Mouse (Mus musculus): ENCODE data around the gene Urod. TPM values are rescaled to one million over a fixed set of nuclear protein-coding genes. Genes with fewer than 3 reads are reported as not detected.

Urod gene
- polyA plus RNA-seq, 1 experiment = 145 TPM

GRCm38 (mm10) chr4:117004649-117005048, 10.4 kb upstream of the Urod start:
- H3K27ac ChIP-seq (replicated peaks; ENCODE audit: low read depth, low read length) = no peak overlapping the region
- no peaks in the 10 kb centered on the region for H3K4me1 ChIP-seq (ENCODE audit: control insufficient read depth, insufficient read depth, insufficient read length, low read length)
- no peak overlapping the region for H3K4me3 ChIP-seq (ENCODE audit: insufficient read depth, low read depth, low read length)

- H3K4me3 ChIP-seq (ENCODE audit: insufficient read depth, low read depth, low read length) = no peak overlapping the region
- H3K4me1 ChIP-seq (ENCODE audit: control insufficient read depth, insufficient read depth, insufficient read length, low read length) = no peaks in the 10 kb centered on the region
- H3K27ac ChIP-seq (replicated peaks; ENCODE audit: low read depth, low read length) = no peak overlapping the region
Observed at GRCm38 (mm10) chr4:117002543-117003521, 8.6 kb upstream of the Urod start.

DNA sequence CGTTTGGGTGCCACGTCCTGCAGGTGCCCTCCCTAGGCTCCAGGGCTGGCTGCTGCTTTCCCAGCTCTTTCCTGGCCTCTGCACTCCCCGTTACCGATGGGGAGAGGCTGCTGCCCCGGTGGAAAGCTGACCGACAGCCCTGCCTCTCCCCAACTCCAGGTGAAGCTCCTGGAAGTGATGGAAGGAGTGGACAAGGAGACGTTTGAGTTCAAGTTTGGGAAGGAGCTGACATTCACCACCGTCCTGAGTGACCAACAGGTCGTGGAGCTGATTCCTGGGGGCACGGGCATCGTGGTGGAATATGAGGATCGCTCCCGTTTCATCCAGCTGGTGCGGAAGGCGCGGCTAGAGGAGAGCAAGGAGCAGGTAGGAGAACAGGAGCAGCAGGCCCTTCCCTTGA, 7.7 kb upstream of the Urod start:
- no peak overlapping the region for H3K4me3 ChIP-seq (ENCODE audit: insufficient read depth, low read depth, low read length)
- no peaks in the 10 kb centered on the region for H3K4me1 ChIP-seq (ENCODE audit: control insufficient read depth, insufficient read depth, insufficient read length, low read length)
- no peak overlapping the region for H3K27ac ChIP-seq (replicated peaks; ENCODE audit: low read depth, low read length)

GRCm38 (mm10) chr4:116999513-117000154, 5.4 kb upstream of the Urod start:
- no peak overlapping the region for H3K4me3 ChIP-seq (ENCODE audit: insufficient read depth, low read depth, low read length)

DNA sequence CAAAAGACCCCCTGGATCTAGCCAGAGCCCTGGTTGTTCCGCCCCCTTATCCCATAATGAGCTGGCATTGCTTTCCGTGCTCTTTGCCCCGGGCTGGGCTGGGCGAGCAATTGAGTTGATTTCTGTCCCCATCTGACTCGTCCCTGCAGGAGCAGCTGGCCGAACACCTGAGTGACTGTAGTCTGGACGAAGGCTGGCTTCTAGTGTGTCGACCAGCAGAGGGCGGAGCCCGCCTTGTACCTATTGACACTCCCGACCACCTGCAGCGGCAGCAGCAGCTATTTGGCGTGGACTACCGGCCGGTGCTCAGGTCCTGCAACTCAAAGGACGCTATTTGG, 1.6 kb upstream of the Urod start:
- Histone ChIP-seq H3K4me1 (ENCODE audit: control insufficient read depth, insufficient read depth, insufficient read length, low read length) (peaks cover 4% of the 10 kb centered on the region; the same call in 1 of the 2 replicates), H3K4me3 (ENCODE audit: insufficient read depth, low read depth, low read length) (peak overlapping the region; percentile 89), H3K27ac (replicated peaks; ENCODE audit: low read depth, low read length) (no peak overlapping the region)

More at GRCm38 (mm10) chr4:116999513-117000154, 5.4 kb upstream of the Urod start:
- Histone ChIP-seq H3K27ac (replicated peaks; ENCODE audit: low read depth, low read length) (no peak overlapping the region), H3K4me1 (ENCODE audit: control insufficient read depth, insufficient read depth, insufficient read length, low read length) (peaks cover 4% of the 10 kb centered on the region; the same call in 1 of the 2 replicates)

- peak within 1 kb of the TSS; percentile 89 for H3K4me3 ChIP-seq (ENCODE audit: insufficient read depth, low read depth, low read length)
- peaks cover 4% of the 10 kb centered on the region; the same call in 1 of the 2 replicates for H3K4me1 ChIP-seq (ENCODE audit: control insufficient read depth, insufficient read depth, insufficient read length, low read length)
- H3K27ac ChIP-seq (replicated peaks; ENCODE audit: low read depth, low read length) = no peak within 1 kb of the TSS; the same call in 1 of the 2 replicates
Observed at GRCm38 (mm10) chr4:116995131-116995797, 1.1 kb upstream of the Urod start, which contains the start of gene Hectd3. Gene Hectd3 (plus strand): TSS chr4:116995317.

GRCm38 (mm10) chr4:116991366-116991765, 2.8 kb downstream of the Urod start:
- H3K27ac ChIP-seq (replicated peaks; ENCODE audit: low read depth, low read length) = no peak overlapping the region
- H3K4me1 ChIP-seq (ENCODE audit: control insufficient read depth, insufficient read depth, insufficient read length, low read length) = peaks cover 4% of the 10 kb centered on the region; the same call in 1 of the 2 replicates
- no peak overlapping the region for H3K4me3 ChIP-seq (ENCODE audit: insufficient read depth, low read depth, low read length)

- Histone ChIP-seq H3K27ac (replicated peaks; ENCODE audit: low read depth, low read length) (no peak overlapping the region), H3K4me3 (ENCODE audit: insufficient read depth, low read depth, low read length) (no peak overlapping the region), H3K4me1 (ENCODE audit: control insufficient read depth, insufficient read depth, insufficient read length, low read length) (no peaks in the 10 kb centered on the region)
Observed at GRCm38 (mm10) chr4:116989731-116990130, 4.5 kb downstream of the Urod start.

- Histone ChIP-seq H3K27ac (replicated peaks; ENCODE audit: low read depth, low read length) (no peak overlapping the region), H3K4me3 (ENCODE audit: insufficient read depth, low read depth, low read length) (no peak overlapping the region), H3K4me1 (ENCODE audit: control insufficient read depth, insufficient read depth, insufficient read length, low read length) (no peaks in the 10 kb centered on the region)
Observed at GRCm38 (mm10) chr4:116987122-116987456, 7.1 kb downstream of the Urod start.

GRCm38 (mm10) chr4:116986400-116987121, 7.7 kb downstream of the Urod start:
- no peak overlapping the region for H3K27ac ChIP-seq (replicated peaks; ENCODE audit: low read depth, low read length)
- no peaks in the 10 kb centered on the region for H3K4me1 ChIP-seq (ENCODE audit: control insufficient read depth, insufficient read depth, insufficient read length, low read length)
- H3K4me3 ChIP-seq (ENCODE audit: insufficient read depth, low read depth, low read length) = no peak overlapping the region

- Histone ChIP-seq H3K4me1 (ENCODE audit: control insufficient read depth, insufficient read depth, insufficient read length, low read length) (no peaks in the 10 kb centered on the region), H3K4me3 (ENCODE audit: insufficient read depth, low read depth, low read length) (no peak overlapping the region), H3K27ac (replicated peaks; ENCODE audit: low read depth, low read length) (no peak overlapping the region)
Observed at GRCm38 (mm10) chr4:116985681-116986080, 8.5 kb downstream of the Urod start.

DNA sequence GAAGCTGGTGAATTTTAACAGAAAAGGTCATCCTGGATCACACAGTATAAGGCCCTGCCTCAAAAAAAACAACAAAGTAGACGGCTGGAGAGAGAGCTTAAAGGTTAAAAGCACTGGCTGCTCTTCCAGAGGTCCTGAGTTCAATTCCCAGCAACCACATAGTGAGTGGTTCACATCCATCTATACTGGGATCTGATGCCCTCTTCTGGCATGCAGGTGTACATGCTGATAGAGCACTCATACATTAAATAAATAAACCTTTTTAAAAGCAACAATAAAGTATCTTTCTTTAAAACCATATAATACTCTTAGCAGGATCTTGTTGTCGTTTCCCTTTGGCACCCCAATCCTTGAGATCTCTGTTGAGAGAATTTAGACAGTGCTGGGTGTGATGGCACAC, 17.7 kb downstream of the Urod start:
- no peaks in the 10 kb centered on the region for H3K4me1 ChIP-seq (ENCODE audit: control insufficient read depth, insufficient read depth, insufficient read length, low read length)
- no peak overlapping the region for H3K4me3 ChIP-seq (ENCODE audit: insufficient read depth, low read depth, low read length)
- H3K27ac ChIP-seq (replicated peaks; ENCODE audit: low read depth, low read length) = no peak overlapping the region

DNA sequence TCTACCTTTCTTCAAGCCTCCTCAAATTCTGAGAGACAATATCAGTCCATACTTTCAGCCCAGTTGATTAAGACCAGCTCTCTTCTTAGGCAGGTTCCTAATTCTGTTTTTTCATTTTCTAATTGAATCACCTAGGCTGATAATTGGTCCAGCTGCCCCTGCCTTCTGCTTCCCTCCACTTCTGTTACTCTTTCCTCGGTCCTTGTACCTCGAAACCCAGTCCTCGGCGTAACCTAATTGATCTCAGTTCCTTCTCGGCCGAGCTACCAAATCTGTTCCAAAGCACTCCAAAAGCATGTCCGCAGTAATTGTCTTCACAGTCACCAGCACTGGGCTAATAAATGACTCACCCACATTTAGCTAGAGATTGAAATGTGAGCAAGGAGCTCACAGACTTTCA, 39.3 kb downstream of the Urod start:
- Histone ChIP-seq H3K4me3 (ENCODE audit: insufficient read depth, low read depth, low read length) (no peak overlapping the region), H3K27ac (replicated peaks; ENCODE audit: low read depth, low read length) (no peak overlapping the region), H3K4me1 (ENCODE audit: control insufficient read depth, insufficient read depth, insufficient read length, low read length) (no peaks in the 10 kb centered on the region)

DNA sequence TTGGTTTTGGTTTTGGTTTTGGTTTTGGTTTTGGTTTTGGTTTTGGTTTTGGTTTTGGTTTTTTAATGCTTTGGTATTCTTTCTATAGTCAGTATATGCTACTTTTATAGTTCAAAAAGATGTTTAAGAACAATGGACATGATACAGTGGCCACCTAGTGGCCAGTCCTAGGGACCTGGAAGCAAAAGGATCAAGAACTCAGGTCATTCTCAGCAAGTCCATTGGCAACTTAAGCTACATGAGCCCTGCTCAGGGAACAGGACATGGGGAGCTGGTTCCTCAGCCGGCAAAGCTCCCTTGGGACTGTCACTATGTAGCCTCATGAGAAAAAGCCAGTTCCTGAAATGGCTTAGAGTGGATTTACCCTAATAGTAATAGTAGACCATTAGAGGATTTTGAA, 42.6 kb downstream of the Urod start:
- no peak overlapping the region for H3K27ac ChIP-seq (replicated peaks; ENCODE audit: low read depth, low read length)
- no peaks in the 10 kb centered on the region for H3K4me1 ChIP-seq (ENCODE audit: control insufficient read depth, insufficient read depth, insufficient read length, low read length)

GRCm38 (mm10) chr4:116944055-116944454, 50.2 kb downstream of the Urod start:
- no peak overlapping the region for H3K4me3 ChIP-seq (ENCODE audit: insufficient read depth, low read depth, low read length)
- H3K4me1 ChIP-seq (ENCODE audit: control insufficient read depth, insufficient read depth, insufficient read length, low read length) = no peaks in the 10 kb centered on the region

More for the DNA sequence above, 42.6 kb downstream of the Urod start:
- H3K4me3 ChIP-seq (ENCODE audit: insufficient read depth, low read depth, low read length) = no peak overlapping the region

More at GRCm38 (mm10) chr4:116944055-116944454, 50.2 kb downstream of the Urod start:
- H3K27ac ChIP-seq (replicated peaks; ENCODE audit: low read depth, low read length) = no peak overlapping the region
